Mouse (Mus musculus) midbrain, embryonic 13.5 days (tissue): ENCODE measurements around the gene Spata6. TPM values are rescaled to one million over a fixed set of nuclear protein-coding genes. Genes with fewer than 3 reads are reported as not detected.

Experiments
- ATAC-seq: fragments of 200-750 bp; cut with Nextera tagmentation; 2 replicates; pipeline ENCODE4 v1.8.0; 2017; ENCODE audit warnings: mild to moderate bottlenecking, moderate TSS enrichment, moderate library complexity
- H3K27ac ChIP-seq: fragments of 300-500 bp; sonication (generic); 2 replicates; pipeline ENCODE4 v1.5.1; 2015; ENCODE audit warnings: inconsistent platforms, mild to moderate bottlenecking, moderate library complexity
- H3K27me3 ChIP-seq: fragments of 300-500 bp; sonication (generic); 2 replicates; pipeline ENCODE4 v1.6.1; 2015; ENCODE audit warnings: mild to moderate bottlenecking, inconsistent platforms
- H3K36me3 ChIP-seq: fragments of 300-500 bp; sonication (generic); 2 replicates; pipeline ENCODE4 v1.6.1; 2015; ENCODE audit warnings: mild to moderate bottlenecking, inconsistent platforms
- H3K4me1 ChIP-seq: fragments of 300-500 bp; sonication (generic); replicated peaks from 2 replicates; pipeline ENCODE4 v1.6.1; 2015; ENCODE audit warnings: inconsistent platforms
- H3K4me2 ChIP-seq: fragments of 300-500 bp; sonication (generic); replicated peaks from 2 replicates; pipeline ENCODE4 v1.6.1; 2015; ENCODE audit warnings: moderate library complexity, mild to moderate bottlenecking, inconsistent platforms
- H3K4me3 ChIP-seq: fragments of 300-500 bp; sonication (generic); replicated peaks from 2 replicates; pipeline ENCODE4 v1.5.1; 2015; ENCODE audit warnings: mild to moderate bottlenecking, inconsistent platforms
- H3K9ac ChIP-seq: fragments of 300-500 bp; sonication (generic); replicated peaks from 2 replicates; pipeline ENCODE4 v1.6.1; 2015; ENCODE audit warnings: mild to moderate bottlenecking, inconsistent platforms
- H3K9me3 ChIP-seq: fragments of 300-500 bp; sonication (generic); 2 replicates; pipeline ENCODE4 v1.6.1; 2016; ENCODE audit warnings: mild to moderate bottlenecking, inconsistent platforms
- WGBS: fragments of 180-500 bp; shearing (Covaris S2); methylation state at CpG from one replicate; pipeline ENCODE4 v1.1.7; 2015; 5-methylcytosine and 5-hydroxymethylcytosine counted together
- polyA plus RNA-seq: library from polyadenylated mRNA; unstranded; fragments of >200 nt; fragmentation: Nextera tagmentation; extraction: Ambion mirVana; gene quantifications from 2 replicates; pipeline ENCODE4 v1.2.1, GENCODE M21; 2015

Gene Spata6
- 16.1 and 19.2 TPM in 2 replicates for polyA plus RNA-seq

DNA sequence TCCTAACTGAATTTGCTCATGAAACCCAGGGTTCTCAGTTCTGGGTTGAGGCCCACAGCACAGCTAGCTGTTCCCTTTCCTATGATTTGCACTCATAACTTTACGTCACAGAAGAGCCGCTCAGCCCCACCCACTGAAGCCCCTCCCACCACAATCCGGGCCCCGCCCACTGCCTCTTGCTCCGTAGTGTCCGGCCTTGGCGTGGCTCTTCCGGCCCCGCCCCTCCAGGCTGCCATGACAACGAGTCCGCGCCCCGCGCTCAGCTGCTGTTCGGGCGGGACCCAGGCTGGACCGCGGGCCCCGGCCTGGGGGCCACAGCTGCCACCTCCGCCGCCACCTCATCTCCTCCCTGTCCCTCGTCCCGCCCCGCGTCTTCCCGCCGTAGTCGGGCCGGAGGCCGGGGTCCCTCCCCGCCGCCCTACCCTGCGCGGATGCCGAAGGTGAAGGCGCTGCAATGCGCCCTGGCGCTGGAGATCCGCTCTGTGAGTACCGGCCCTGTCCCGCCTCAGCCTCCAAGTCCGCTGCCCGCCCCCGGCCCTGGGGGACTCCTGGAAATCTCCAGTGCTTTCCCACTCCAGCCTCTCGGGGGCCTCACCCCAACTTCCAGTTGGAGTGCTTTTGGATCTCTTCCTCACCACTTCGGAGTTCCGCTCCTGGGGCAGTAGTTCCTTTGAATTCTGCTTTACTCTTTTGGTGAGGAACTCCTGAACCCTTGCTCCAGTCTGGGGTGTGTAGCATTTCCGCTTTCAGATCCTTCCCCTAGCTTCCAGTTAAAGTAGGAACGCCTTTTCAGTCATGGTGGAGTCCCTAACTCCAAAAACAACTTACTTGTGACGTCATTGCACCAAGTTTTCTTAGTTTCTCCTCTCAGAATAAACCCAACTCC, at the start of gene Spata6:
TSS of gene Spata6 (plus strand) at position 209 of the 886 bp plus-strand sequence.
- no peaks in the 10 kb centered on the region for H3K36me3 ChIP-seq
- H3K4me1 ChIP-seq: peaks cover 13% of the 10 kb centered on the region
- H3K27ac ChIP-seq: no peak within 1 kb of the TSS
- peak; percentile 97 for ATAC-seq
- H3K9me3 ChIP-seq: no peaks in the 10 kb centered on the region
- H3K9ac ChIP-seq: peak within 1 kb of the TSS; percentile 71
- no peaks in the 10 kb centered on the region for H3K27me3 ChIP-seq
- peak within 1 kb of the TSS; percentile 71 for H3K4me2 ChIP-seq
- under 1% methylated on average over 49 of the region's 50 CpGs for WGBS
- peak within 1 kb of the TSS; percentile 70 for H3K4me3 ChIP-seq

DNA sequence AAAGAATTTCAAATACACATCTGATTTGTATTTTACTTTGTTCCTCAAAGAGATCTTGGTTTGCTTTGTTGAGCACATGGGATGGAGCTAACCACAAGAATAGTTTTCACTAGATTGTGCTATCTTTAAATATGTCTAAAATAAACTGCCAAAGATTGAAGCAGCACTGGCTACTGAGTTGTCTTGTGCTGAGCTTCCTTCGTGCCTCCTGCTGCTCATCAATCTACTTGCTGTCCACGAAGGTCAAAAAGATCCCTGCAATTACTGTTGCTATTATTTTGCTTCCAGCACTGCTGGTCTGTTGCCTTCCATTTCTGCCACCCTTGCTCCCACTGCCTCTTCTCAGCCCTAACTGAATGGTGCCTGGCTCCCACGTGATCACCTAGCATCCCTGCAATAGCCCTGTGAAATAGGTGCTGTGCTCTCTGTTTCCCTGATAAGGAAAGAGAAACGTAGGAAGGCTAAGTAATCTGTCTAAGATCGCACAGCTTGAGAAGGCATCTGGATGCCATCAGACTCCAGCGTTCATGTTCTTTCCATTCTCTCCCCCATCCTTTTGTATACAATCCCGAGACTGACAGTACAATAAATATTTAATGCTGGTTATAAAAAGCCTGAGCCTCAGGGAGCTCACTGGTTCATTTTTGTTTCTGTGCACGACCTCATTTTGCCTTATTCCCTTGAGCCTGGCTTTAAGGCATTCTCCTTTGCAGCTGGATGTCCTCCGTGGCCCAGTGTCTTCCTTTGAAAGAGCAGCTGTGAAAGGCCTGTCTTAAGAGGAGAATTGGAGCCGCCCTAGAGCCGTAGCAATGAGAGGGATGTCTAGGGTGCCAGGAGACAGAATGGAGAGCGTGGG, 49.0 kb upstream of the Spata6 start:
- Histone ChIP-seq H3K4me2 (peak overlapping the region; percentile 19; the same call in 1 of the 2 replicates), H3K4me3 (no peak overlapping the region), H3K27ac (peak overlapping the region; percentile 63), H3K4me1 (peaks cover 21% of the 10 kb centered on the region), H3K9me3 (no peaks in the 10 kb centered on the region), H3K9ac (no peak overlapping the region), H3K36me3 (no peaks in the 10 kb centered on the region), H3K27me3 (no peaks in the 10 kb centered on the region)
- WGBS: 20% methylated on average over 12 of the region's 12 CpGs
- peak; percentile 68 for ATAC-seq

DNA sequence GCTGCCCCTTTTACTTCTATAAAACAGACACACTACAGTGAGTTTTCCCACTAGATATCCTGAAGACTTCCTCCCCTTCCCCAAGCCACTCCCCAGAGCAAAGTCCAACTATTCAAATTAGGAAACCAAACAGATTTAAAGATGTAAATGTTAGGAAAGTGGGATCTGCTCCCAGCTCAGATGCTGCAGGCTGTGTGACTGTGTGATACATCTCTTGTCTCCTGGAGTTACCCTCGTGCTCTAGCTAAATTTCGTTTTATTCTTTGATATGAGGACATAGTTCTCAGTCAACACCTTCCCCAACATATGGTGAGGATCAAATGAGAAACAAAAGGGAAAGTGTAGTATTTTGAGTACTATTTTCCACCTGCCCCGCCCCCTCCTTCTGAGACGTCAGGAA, 48.3 kb upstream of the Spata6 start:
- WGBS: 64% methylated on average over 4 of the region's 4 CpGs
- Histone ChIP-seq H3K9ac (no peak overlapping the region), H3K27ac (peak overlapping the region; percentile 63), H3K9me3 (no peaks in the 10 kb centered on the region), H3K27me3 (no peaks in the 10 kb centered on the region), H3K36me3 (no peaks in the 10 kb centered on the region), H3K4me1 (peaks cover 21% of the 10 kb centered on the region), H3K4me3 (no peak overlapping the region), H3K4me2 (peak overlapping the region; percentile 19; the same call in 1 of the 2 replicates)
- ATAC-seq: no peak

DNA sequence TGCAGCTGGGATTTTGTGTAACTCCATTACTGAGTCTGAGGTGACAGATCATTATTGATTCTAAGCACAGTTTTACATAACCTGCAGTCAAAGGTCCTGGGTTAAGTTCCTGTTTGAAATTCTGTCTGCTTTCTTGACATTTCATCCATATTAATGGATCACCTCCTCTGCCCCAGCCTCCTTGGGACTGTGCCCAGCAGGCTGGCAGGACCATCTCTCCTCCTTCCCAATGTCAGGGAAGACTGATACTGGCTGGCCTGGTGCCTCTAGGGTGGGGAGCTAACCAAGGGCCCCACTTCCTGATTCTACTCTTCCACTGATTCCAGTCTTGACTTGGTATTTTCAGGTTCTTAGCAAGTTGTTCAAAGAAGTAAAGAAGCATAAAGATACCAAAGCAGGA, 45.9 kb upstream of the Spata6 start:
- ATAC-seq: peak; percentile 61; the same call in 1 of the 2 replicates
- H3K4me2 ChIP-seq: no peak overlapping the region
- H3K4me3 ChIP-seq: no peak overlapping the region
- H3K4me1 ChIP-seq: peaks cover 21% of the 10 kb centered on the region
- H3K9ac ChIP-seq: no peak overlapping the region
- H3K27ac ChIP-seq: no peak overlapping the region
- H3K27me3 ChIP-seq: no peaks in the 10 kb centered on the region
- no peaks in the 10 kb centered on the region for H3K36me3 ChIP-seq
- no peaks in the 10 kb centered on the region for H3K9me3 ChIP-seq

DNA sequence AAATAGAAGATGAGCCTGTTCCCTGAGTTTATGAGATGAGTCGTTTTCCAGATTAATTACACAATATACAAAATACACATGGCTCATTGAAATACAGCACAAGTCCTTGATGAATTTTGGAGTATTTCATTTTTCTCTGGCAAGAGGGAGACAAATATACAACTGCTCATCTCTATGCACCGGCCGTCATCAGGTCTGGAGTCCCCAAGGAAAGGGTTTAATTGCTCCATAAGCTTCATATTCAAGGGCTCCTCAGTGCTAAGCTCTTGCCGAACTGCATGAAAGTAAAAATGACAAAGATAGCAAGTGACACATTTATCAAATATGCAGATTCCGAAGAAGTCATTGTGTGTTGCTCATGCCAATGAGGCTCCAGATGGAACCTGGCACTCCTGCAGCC, 37.9 kb upstream of the Spata6 start:
- no peak overlapping the region for H3K4me2 ChIP-seq
- no peak overlapping the region for H3K27ac ChIP-seq
- no peak overlapping the region for H3K4me3 ChIP-seq
- peak; percentile 64 for ATAC-seq
- H3K27me3 ChIP-seq: no peaks in the 10 kb centered on the region
- no peaks in the 10 kb centered on the region for H3K36me3 ChIP-seq
- WGBS: 76% methylated on average over 5 of the region's 5 CpGs
- no peaks in the 10 kb centered on the region for H3K9me3 ChIP-seq
- no peak overlapping the region for H3K9ac ChIP-seq
- H3K4me1 ChIP-seq: no peaks in the 10 kb centered on the region

DNA sequence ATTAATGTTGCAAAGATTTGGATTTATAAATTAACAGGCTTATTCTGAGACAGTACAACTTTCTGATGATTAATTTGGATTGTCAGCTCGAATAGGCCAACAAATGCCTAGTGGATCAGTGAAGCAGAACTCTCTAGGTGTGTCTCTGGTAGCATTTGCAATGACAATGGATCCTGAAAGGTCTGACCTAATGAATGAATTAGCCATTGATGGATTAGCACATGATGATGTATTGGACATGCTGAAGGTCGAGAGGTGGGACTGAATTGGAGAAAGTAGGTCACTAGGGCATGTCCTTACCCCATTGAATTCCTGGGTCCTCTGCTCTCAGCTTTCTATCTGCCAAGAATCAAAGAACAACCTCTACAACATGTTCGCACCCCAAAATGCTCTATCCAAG, 37.0 kb upstream of the Spata6 start:
- no peak overlapping the region for H3K4me3 ChIP-seq
- H3K4me1 ChIP-seq: peaks cover 3% of the 10 kb centered on the region; the same call in 1 of the 2 replicates
- H3K27ac ChIP-seq: no peak overlapping the region
- H3K4me2 ChIP-seq: no peak overlapping the region
- H3K9me3 ChIP-seq: no peaks in the 10 kb centered on the region
- H3K36me3 ChIP-seq: no peaks in the 10 kb centered on the region
- H3K27me3 ChIP-seq: no peaks in the 10 kb centered on the region
- 79% methylated on average over 3 of the region's 3 CpGs for WGBS
- H3K9ac ChIP-seq: no peak overlapping the region
- ATAC-seq: no peak

DNA sequence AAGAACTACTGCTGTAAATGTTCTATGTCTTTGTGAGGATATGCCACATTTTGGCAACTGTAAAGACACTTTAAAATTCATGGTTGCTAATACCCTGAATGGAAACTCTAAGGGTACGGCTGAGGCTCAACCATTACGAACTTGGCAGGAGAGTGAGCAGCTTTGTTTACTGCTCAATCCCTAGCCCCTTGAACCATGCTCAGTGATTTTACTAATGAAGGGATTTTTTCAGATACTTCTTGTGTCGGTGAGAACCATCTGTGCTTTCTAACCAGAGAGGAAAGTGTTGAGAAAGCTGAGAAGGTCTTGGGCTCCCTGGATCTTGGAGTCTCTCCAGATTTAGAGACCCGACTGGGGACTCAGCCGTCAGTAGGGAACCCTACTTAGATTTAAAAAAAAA, 35.9 kb upstream of the Spata6 start:
- H3K27me3 ChIP-seq: no peaks in the 10 kb centered on the region
- H3K27ac ChIP-seq: no peak overlapping the region
- 68% methylated on average over 5 of the region's 5 CpGs for WGBS
- no peaks in the 10 kb centered on the region for H3K9me3 ChIP-seq
- H3K4me2 ChIP-seq: no peak overlapping the region
- H3K9ac ChIP-seq: no peak overlapping the region
- H3K4me1 ChIP-seq: peaks cover 3% of the 10 kb centered on the region; the same call in 1 of the 2 replicates
- ATAC-seq: no peak
- no peaks in the 10 kb centered on the region for H3K36me3 ChIP-seq
- no peak overlapping the region for H3K4me3 ChIP-seq

DNA sequence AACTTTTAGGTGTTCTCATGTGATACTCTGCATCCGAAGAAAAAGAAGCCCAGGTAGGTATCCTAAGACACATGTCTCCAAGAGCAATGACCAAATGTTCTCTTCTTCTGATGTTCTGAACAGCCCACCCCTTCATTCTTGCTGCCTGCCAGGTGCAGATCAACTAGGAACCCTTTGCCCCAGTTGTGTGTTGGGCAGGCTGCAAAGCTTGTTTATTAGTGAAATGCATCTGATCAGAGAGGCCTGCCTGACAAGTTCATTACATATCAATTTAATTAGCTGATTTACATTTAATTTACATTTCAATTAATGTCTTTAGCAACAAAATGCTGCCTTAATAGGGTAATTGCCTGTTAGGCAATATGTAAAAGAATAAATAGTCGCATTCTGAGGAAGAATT, 33.8 kb upstream of the Spata6 start:
- H3K4me2 ChIP-seq: no peak overlapping the region
- no peaks in the 10 kb centered on the region for H3K9me3 ChIP-seq
- no peak overlapping the region for H3K9ac ChIP-seq
- no peak overlapping the region for H3K27ac ChIP-seq
- no peak overlapping the region for H3K4me3 ChIP-seq
- WGBS: 71% methylated on average over 2 of the region's 2 CpGs
- H3K4me1 ChIP-seq: peaks cover 8% of the 10 kb centered on the region
- no peak for ATAC-seq
- H3K36me3 ChIP-seq: no peaks in the 10 kb centered on the region
- H3K27me3 ChIP-seq: no peaks in the 10 kb centered on the region

DNA sequence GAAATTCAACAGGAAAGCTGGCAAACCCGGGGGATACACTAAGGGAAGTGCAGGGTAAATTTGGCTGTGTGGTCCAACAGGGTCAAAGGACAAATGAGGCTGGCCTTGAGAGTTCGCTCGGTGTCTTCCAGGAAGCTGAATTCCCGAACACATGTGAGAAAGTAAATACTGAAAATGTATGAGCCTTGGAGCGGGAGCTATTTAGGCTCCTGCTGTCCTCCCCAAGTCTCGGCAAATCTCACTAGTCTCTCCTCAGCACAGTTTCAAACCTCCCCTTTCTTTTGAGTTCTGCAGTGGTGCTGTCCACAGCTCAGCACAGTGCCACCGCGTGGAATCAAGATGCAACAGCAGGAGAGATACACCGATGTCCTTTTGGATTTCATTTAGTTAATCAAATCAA, 32.8 kb upstream of the Spata6 start:
- 5% methylated on average over 9 of the region's 9 CpGs for WGBS
- Histone ChIP-seq H3K9ac (no peak overlapping the region), H3K4me3 (no peak overlapping the region), H3K36me3 (no peaks in the 10 kb centered on the region), H3K4me1 (peaks cover 16% of the 10 kb centered on the region), H3K27me3 (no peaks in the 10 kb centered on the region), H3K9me3 (no peaks in the 10 kb centered on the region), H3K27ac (no peak overlapping the region), H3K4me2 (peak overlapping the region; percentile 28)
- ATAC-seq: peak; percentile 64

DNA sequence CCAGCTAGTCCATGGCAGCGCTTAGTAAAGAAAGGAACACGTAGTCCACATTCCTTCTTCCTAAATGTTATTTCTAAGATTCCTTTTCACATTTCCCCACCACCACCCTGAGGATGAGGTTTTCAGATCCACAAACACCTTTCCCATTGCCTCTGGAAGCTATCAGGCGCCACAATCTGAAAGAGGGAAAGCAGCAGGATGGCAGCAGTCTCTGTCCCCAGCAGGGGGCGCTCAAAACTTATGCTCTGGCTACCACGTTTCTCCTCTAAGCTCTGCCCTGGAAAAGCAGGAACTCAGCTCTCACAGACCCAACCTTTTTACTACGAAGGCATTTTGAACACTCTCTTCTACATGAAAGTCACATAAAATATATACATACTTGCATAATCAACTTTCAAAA, 32.2 kb upstream of the Spata6 start:
- H3K27ac ChIP-seq: no peak overlapping the region
- H3K9me3 ChIP-seq: no peaks in the 10 kb centered on the region
- WGBS: 18% methylated on average over 6 of the region's 6 CpGs
- no peaks in the 10 kb centered on the region for H3K27me3 ChIP-seq
- H3K4me3 ChIP-seq: no peak overlapping the region
- ATAC-seq: no peak
- H3K4me1 ChIP-seq: peaks cover 16% of the 10 kb centered on the region
- H3K9ac ChIP-seq: no peak overlapping the region
- peak overlapping the region; percentile 28 for H3K4me2 ChIP-seq
- no peaks in the 10 kb centered on the region for H3K36me3 ChIP-seq

DNA sequence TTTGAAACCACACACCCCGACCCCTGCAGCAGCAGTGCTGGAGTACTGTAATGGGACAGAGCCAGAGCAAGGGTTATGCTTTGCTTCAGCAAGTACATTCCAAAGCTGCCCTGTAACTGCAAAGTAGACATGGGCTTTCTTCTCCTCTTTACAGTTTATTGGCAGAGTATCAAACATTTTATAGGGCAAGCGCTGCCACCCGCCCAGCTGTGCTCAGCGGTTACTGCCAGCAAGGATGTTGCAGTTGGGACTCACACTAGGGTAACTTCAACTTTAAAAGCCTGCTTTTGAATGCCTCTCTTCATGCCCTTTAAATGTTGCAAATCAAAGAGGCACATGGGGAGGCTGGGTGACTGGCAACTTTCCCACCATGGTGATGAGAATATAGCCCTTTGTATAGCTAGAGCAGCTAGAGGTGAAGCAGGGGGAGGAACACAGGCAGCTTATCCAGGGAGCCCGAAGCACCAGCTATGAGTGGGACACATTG, 28.7 kb upstream of the Spata6 start:
- H3K9ac ChIP-seq: no peak overlapping the region
- H3K4me3 ChIP-seq: no peak overlapping the region
- ATAC-seq: peak; percentile 86
- WGBS: 53% methylated on average over 5 of the region's 5 CpGs
- no peaks in the 10 kb centered on the region for H3K9me3 ChIP-seq
- no peak overlapping the region for H3K4me2 ChIP-seq
- no peak overlapping the region; the same call in 1 of the 2 replicates for H3K27ac ChIP-seq
- H3K36me3 ChIP-seq: no peaks in the 10 kb centered on the region
- H3K4me1 ChIP-seq: peaks cover 16% of the 10 kb centered on the region
- H3K27me3 ChIP-seq: no peaks in the 10 kb centered on the region

DNA sequence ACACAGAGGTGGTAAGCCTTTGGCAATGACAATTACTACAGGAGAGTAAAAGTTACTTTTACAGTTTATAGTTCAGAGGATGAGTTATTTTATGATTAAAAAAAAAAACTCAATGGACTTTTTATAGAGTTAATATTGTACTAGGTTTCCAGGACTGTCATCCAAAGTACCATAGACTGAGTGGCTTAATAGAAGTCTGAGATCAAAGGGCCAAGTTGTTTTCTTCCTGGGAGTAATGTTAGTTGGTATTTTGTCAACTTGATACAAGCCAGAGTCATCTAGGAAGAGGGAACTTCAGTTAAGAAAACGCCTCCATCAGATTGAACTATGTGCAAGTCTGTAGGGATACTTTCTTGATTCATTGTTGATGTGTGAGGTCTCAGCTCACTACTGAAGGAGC, 18.4 kb upstream of the Spata6 start:
- WGBS: 83% methylated on average over 1 of the region's 1 CpGs
- Histone ChIP-seq H3K4me1 (no peaks in the 10 kb centered on the region), H3K4me3 (no peak overlapping the region), H3K27me3 (no peaks in the 10 kb centered on the region), H3K27ac (no peak overlapping the region), H3K9ac (no peak overlapping the region), H3K9me3 (no peaks in the 10 kb centered on the region), H3K4me2 (no peak overlapping the region), H3K36me3 (no peaks in the 10 kb centered on the region)
- ATAC-seq: no peak
